Mouse (Mus musculus): ENCODE measurements around the gene Gm20388. TPM values are rescaled to one million over a fixed set of nuclear protein-coding genes. Genes with fewer than 3 reads are reported as not detected.

Gm20388 gene
- polyA plus RNA-seq, 1 experiment from 2014 or later, result 7.4 TPM

DNA sequence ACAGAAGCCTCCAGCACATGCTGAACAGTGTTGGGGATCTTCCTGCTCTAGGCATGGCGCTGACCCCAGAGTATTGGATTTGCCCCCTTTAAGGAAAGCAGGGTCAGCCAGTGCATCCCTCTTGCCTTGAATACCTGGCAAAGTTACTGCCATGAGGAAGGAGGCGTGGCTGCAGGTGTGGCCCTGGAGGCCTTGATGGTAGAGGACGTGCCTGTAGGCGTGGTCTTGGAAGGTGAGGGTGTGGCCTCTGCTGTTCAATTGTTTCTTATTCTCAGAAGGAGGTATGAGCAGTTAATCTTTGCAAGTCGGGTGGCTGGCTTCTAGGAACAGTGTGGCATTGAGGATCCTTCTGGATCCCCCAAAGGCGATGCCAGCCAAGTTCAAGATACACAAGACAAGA is 2305.8 kb downstream of the Gm20388 start:
- WGBS, result 64% methylated on average over 6 of the region's 6 CpGs
- H3K27ac ChIP-seq (ENCODE audit: low read length), result no peak overlapping the region
- peak; percentile 59; the same call in 1 of the 2 replicates for ATAC-seq (ENCODE audit: insufficient read depth, low FRiP score)

DNA sequence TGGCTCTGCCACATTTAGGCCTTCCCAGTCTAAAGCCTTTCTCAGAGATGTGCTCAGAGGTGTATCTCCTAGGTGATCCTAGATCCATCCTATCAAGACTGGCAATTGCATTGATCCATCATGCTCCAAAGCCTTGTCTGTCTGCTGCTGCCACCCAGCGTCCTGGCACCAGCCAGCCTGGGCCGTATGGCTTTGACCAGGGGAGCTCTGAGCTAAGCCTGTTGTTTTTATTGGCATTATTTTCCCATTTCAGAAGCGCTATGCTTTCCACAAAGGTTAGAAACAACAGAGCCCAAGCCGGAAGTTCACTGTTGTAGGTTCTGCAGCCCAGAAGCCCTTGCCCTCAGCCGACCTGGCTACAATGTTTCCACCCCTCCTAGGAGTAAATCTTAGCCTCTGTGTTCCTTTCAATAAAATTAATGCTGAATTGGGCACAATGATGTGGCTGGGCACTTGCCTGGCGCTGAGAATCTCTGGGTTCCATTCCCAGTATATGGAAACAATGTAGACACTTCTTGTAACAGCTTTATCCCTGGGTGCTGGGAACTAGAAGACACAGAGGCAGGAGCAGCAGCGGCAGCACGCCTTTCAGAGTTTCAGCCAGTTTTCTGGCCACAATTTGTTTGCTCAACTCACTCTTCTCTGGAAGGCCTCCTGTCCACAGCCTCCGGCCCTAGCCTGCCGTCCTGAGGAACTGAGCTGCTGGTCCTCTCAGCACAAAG is 2307.0 kb downstream of the Gm20388 start:
- WGBS, result 68% methylated on average over 10 of the region's 10 CpGs
- Histone ChIP-seq H3K4me3 (replicated peaks; ENCODE audit: low read length) (no peak overlapping the region), H3K4me2 (ENCODE audit: low read depth, low read length) (no peak overlapping the region), H3K36me3 (ENCODE audit: control insufficient read depth, insufficient read depth, low read length) (no peaks in the 10 kb centered on the region), H3K4me1 (ENCODE audit: control insufficient read depth, insufficient read depth, low read length) (no peaks in the 10 kb centered on the region), H3K9ac (ENCODE audit: low read length) (no peak overlapping the region), H3K27ac (ENCODE audit: low read length) (no peak overlapping the region), H3K27me3 (ENCODE audit: control insufficient read depth, insufficient read depth, low read length) (no peaks in the 10 kb centered on the region), H3K9me3 (replicated peaks; ENCODE audit: control insufficient read depth, low read length) (no peaks in the 10 kb centered on the region)
- ATAC-seq (ENCODE audit: insufficient read depth, low FRiP score), result no peak

More for the DNA sequence above, 2305.8 kb downstream of the Gm20388 start:
- Histone ChIP-seq H3K4me2 (ENCODE audit: low read depth, low read length) (no peak overlapping the region), H3K27me3 (ENCODE audit: control insufficient read depth, insufficient read depth, low read length) (no peaks in the 10 kb centered on the region), H3K4me3 (replicated peaks; ENCODE audit: low read length) (no peak overlapping the region), H3K9me3 (replicated peaks; ENCODE audit: control insufficient read depth, low read length) (no peaks in the 10 kb centered on the region), H3K4me1 (ENCODE audit: control insufficient read depth, insufficient read depth, low read length) (no peaks in the 10 kb centered on the region), H3K36me3 (ENCODE audit: control insufficient read depth, insufficient read depth, low read length) (no peaks in the 10 kb centered on the region), H3K9ac (ENCODE audit: low read length) (no peak overlapping the region)

DNA sequence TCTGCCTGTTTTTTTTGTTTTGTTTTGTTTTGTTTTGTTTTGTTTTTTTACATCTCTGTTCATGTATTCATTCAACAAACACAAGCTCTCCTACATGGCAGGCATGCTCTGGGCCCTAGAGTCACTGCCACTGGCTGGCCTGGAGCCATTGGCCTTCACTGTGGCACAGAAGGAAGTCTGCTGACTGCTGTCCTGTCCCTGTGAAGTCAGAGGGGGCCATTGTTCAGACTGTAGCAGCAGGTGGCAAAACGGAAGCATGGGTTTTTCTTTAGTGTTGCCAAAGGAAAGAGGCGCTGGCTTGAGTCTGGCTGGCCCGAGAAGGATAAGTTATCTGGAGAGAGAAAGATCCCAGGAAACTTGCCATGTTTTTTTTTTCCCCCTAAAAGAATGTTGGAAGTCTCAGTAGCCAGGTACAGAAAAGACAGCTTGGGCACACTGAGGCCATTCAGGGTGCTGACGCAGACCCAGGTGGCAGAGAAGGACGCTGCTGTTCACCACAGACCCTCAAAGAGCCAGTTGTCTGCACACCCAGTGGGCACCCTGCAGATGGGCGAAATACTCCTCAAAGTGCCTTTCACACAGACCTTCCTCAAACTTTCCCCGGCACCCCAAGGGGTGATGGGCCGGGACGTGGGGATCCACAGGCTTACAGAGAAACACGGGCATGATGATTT is 2313.5 kb downstream of the Gm20388 start:
- Histone ChIP-seq H3K36me3 (ENCODE audit: control insufficient read depth, insufficient read depth, low read length) (no peaks in the 10 kb centered on the region), H3K4me1 (ENCODE audit: control insufficient read depth, insufficient read depth, low read length) (no peaks in the 10 kb centered on the region), H3K9me3 (replicated peaks; ENCODE audit: control insufficient read depth, low read length) (no peaks in the 10 kb centered on the region), H3K27ac (ENCODE audit: low read length) (no peak overlapping the region), H3K27me3 (ENCODE audit: control insufficient read depth, insufficient read depth, low read length) (peaks cover 11% of the 10 kb centered on the region; the same call in 1 of the 2 replicates), H3K4me3 (replicated peaks; ENCODE audit: low read length) (no peak overlapping the region), H3K9ac (ENCODE audit: low read length) (no peak overlapping the region), H3K4me2 (ENCODE audit: low read depth, low read length) (no peak overlapping the region)
- WGBS, result 74% methylated on average over 10 of the region's 10 CpGs
- ATAC-seq (ENCODE audit: insufficient read depth, low FRiP score), result no peak; the same call in 1 of the 2 replicates

DNA sequence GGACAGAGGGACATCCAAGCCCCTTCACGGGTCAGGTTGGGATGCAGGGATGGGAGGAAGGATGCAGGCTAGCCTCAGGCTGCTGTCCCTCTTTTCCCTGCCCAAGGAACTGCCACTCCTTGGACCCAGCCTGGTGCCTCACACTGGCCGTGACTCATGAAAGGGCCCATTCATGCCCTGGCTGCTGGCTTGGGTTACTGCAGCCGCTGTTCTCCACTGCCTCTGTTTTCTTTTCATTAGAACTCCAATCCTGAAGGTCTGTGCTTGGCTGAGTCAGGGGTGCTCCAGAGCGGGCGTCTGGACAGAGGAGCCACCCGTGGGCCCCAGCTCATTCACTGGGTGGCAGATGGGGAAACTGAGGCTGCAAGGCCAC is 2314.0 kb downstream of the Gm20388 start:
- Histone ChIP-seq H3K4me1 (ENCODE audit: control insufficient read depth, insufficient read depth, low read length) (no peaks in the 10 kb centered on the region; the same call in 1 of the 2 replicates), H3K36me3 (ENCODE audit: control insufficient read depth, insufficient read depth, low read length) (no peaks in the 10 kb centered on the region), H3K27me3 (ENCODE audit: control insufficient read depth, insufficient read depth, low read length) (peaks cover 16% of the 10 kb centered on the region; the same call in 1 of the 2 replicates), H3K27ac (ENCODE audit: low read length) (no peak overlapping the region), H3K9ac (ENCODE audit: low read length) (no peak overlapping the region), H3K4me2 (ENCODE audit: low read depth, low read length) (no peak overlapping the region), H3K9me3 (replicated peaks; ENCODE audit: control insufficient read depth, low read length) (no peaks in the 10 kb centered on the region), H3K4me3 (replicated peaks; ENCODE audit: low read length) (no peak overlapping the region)
- ATAC-seq (ENCODE audit: insufficient read depth, low FRiP score), result peak; percentile 23; the same call in 1 of the 2 replicates
- whole genome bisulfite sequencing, result 69% methylated on average over 6 of the region's 6 CpGs

DNA sequence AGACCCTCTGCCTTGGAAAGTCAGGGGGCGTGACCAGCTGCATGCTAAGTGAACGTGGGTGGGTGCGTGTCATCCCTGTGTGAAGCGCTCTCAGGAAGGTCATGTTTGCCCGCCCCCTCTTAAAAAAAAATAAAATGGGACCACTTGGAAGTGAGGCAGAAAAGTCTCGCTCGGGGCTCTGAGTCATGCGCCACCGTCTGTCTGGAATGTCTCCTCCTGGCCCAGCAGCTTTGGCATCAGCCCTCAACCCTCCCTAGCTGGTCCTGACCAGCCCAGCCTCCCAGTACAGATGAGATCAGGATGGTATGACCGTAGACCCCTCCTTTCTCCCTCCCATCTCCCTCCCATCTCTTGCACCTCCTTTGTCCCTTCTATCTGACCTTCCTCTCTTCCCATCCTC is 2314.8 kb downstream of the Gm20388 start:
- ATAC-seq (ENCODE audit: insufficient read depth, low FRiP score), result no peak
- no peaks in the 10 kb centered on the region; the same call in 1 of the 2 replicates for H3K4me1 ChIP-seq (ENCODE audit: control insufficient read depth, insufficient read depth, low read length)
- H3K36me3 ChIP-seq (ENCODE audit: control insufficient read depth, insufficient read depth, low read length), result no peaks in the 10 kb centered on the region
- H3K27ac ChIP-seq (ENCODE audit: low read length), result no peak overlapping the region
- H3K4me3 ChIP-seq (replicated peaks; ENCODE audit: low read length), result no peak overlapping the region
- H3K27me3 ChIP-seq (ENCODE audit: control insufficient read depth, insufficient read depth, low read length), result peaks cover 19% of the 10 kb centered on the region
- H3K4me2 ChIP-seq (ENCODE audit: low read depth, low read length), result no peak overlapping the region
- H3K9ac ChIP-seq (ENCODE audit: low read length), result no peak overlapping the region
- WGBS, result 54% methylated on average over 10 of the region's 10 CpGs
- no peaks in the 10 kb centered on the region for H3K9me3 ChIP-seq (replicated peaks; ENCODE audit: control insufficient read depth, low read length)

DNA sequence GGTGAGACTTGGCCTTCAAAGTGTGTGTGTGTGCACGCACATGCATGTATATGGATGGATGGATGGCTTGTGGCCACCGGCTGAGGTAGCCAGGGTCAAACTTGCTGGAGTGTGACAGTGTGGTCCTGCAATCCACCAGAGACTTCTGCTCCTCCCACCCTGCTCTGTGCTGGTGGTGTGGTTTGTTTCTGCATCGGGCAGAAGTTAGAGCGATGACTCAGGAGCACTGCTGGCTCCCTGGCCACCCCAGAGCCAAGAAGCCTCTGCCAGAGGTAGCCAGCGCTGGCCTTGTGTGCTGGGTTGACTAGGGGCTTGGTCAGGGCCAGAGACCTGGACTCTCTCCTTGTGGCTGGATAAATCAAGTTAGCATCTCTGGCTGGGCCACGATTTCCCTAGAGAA is 2316.7 kb downstream of the Gm20388 start:
- Histone ChIP-seq H3K27ac (ENCODE audit: low read length) (no peak overlapping the region), H3K9ac (ENCODE audit: low read length) (no peak overlapping the region), H3K4me2 (ENCODE audit: low read depth, low read length) (no peak overlapping the region), H3K4me3 (replicated peaks; ENCODE audit: low read length) (no peak overlapping the region), H3K27me3 (ENCODE audit: control insufficient read depth, insufficient read depth, low read length) (peaks cover 34% of the 10 kb centered on the region), H3K9me3 (replicated peaks; ENCODE audit: control insufficient read depth, low read length) (no peaks in the 10 kb centered on the region), H3K36me3 (ENCODE audit: control insufficient read depth, insufficient read depth, low read length) (no peaks in the 10 kb centered on the region), H3K4me1 (ENCODE audit: control insufficient read depth, insufficient read depth, low read length) (peaks cover 5% of the 10 kb centered on the region; the same call in 1 of the 2 replicates)
- ATAC-seq (ENCODE audit: insufficient read depth, low FRiP score), result no peak
- 82% methylated on average over 6 of the region's 6 CpGs for whole genome bisulfite sequencing

DNA sequence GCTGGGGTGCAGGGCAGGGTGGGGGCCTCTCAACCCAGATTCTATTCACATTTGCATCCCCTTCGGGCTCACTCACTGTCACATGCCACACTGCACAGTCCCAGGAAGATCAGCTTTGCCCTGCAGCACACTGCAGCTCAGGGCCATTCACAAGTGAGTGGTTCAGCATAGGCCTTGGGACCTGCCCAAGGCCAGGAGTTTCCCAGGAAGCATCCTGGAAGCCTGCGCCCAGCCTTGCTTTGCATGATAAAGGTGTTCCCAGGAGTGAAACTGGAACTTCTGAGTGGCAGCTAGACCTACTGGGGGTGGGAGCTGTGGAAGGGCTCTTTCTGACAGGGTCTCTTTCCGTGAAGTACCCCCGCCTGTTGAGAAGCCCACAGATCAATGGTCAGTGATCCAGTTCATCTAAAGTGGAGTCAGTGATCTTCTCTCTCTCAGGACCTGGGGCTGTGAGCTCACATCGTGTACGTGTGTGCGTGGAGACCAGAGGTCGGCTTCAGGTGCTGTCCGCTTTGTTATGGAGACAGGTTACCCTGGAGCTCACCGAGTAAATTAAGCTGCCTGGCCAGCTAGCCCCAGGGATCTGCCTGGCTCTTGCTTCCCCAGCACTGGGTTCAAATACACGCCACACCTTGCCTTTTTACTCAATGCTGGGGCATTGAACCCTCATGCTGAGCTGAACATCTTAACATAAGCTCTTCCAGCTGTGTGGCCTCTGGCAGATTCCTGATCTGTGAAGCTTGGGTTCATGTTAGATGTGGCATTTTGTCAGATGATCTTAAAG is 2318.3 kb downstream of the Gm20388 start:
- ATAC-seq (ENCODE audit: insufficient read depth, low FRiP score), result no peak
- no peak overlapping the region for H3K4me3 ChIP-seq (replicated peaks; ENCODE audit: low read length)
- no peak overlapping the region for H3K4me2 ChIP-seq (ENCODE audit: low read depth, low read length)
- 79% methylated on average over 11 of the region's 11 CpGs for WGBS
- no peaks in the 10 kb centered on the region for H3K9me3 ChIP-seq (replicated peaks; ENCODE audit: control insufficient read depth, low read length)
- no peak overlapping the region for H3K27ac ChIP-seq (ENCODE audit: low read length)
- H3K27me3 ChIP-seq (ENCODE audit: control insufficient read depth, insufficient read depth, low read length), result peaks cover 38% of the 10 kb centered on the region
- no peaks in the 10 kb centered on the region for H3K36me3 ChIP-seq (ENCODE audit: control insufficient read depth, insufficient read depth, low read length)
- peaks cover 5% of the 10 kb centered on the region for H3K4me1 ChIP-seq (ENCODE audit: control insufficient read depth, insufficient read depth, low read length)
- H3K9ac ChIP-seq (ENCODE audit: low read length), result no peak overlapping the region

DNA sequence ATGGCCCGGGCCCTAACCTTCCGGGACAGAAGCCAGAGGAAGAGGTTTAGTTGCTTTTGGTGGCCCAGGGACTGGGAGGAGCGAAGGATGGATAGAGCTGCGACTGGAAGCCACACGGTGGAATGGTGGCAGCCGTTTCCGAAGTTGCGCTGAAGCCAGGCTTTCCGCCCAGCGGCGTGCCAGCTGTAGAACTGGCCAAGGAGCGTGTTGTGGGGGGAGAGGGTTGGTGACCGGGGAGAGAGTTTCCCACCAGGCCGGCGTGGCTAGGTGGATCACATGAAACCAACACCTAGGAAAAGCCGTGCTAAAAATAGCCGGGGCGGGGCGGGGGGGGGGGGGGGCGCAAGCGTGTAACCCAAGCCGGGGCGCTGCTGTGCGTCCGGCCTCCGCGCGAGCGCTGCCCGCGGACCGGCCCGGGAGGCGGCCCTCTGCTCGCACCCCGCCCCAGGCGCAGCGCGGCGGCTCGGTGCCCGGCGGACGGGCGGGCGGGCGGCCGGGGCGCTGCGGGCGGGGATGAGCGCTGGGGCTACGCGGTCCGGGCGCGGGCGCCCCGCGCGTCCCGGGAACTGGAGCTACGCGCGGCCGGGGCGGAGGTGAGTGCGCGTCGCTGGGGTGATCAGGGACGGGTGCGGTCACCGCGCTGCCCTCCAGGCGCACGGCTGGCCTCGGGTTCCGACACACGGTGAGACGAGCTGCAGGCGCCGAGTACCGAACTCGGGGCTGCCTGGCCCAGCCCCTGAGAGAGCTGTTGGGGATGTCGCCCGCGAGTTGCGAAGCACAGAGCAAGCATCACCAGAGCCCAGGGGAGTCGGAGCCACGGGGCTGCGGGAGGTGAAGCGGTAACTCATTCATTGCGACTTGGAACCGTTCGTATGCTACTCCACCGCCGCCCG is 2319.4 kb downstream of the Gm20388 start:
- Histone ChIP-seq H3K9me3 (replicated peaks; ENCODE audit: control insufficient read depth, low read length) (no peaks in the 10 kb centered on the region), H3K36me3 (ENCODE audit: control insufficient read depth, insufficient read depth, low read length) (no peaks in the 10 kb centered on the region), H3K27ac (ENCODE audit: low read length) (no peak overlapping the region), H3K27me3 (ENCODE audit: control insufficient read depth, insufficient read depth, low read length) (peaks cover 36% of the 10 kb centered on the region), H3K9ac (ENCODE audit: low read length) (peak overlapping the region; percentile 71), H3K4me3 (replicated peaks; ENCODE audit: low read length) (peak overlapping the region; percentile 60), H3K4me1 (ENCODE audit: control insufficient read depth, insufficient read depth, low read length) (peaks cover 11% of the 10 kb centered on the region), H3K4me2 (ENCODE audit: low read depth, low read length) (peak overlapping the region; percentile 96)
- WGBS, result 2% methylated on average over 83 of the region's 98 CpGs
- ATAC-seq (ENCODE audit: insufficient read depth, low FRiP score), result peak; percentile 38; the same call in 1 of the 2 replicates
